ENCODE assay signal across 19 mouse cellular contexts in the genomic region with DNA sequence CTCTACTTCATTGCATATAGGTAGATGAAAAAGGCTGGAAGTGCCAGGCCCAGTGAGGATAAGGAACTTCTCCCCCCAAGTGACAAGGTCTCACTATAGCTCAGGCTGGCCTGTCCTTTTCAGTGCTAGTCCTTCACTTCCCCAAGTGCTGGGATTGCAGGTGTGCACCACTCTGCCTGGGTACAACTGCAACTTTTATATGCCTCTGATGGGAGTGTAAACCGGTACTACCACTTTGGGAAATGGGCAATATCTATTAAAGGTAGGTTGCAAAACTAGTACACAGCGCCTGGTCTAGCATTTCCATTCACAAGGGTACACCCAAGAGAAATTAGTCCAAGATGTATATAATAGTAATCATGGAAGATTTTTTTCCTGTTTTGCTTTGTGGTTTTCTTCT. TPM values are rescaled to one million over a fixed set of nuclear protein-coding genes. Genes with fewer than 3 reads are reported as not detected.
DNase-seq lines count a peak whose midpoint lies in the region; ATAC-seq and TF ChIP-seq lines count a peak whose summit lies in the region.
"Had no signal": no experiment of that assay in that cellular context is flagged by ENCODE, and none has a peak within 500 bp of the region (broad histone marks: within the 10 kb centered on the region; RNA-seq: fewer than 3 reads in every experiment).

No protein-coding gene starts in this region.

- no peak overlapping the region for H3K9ac ChIP-seq in intestine, postnatal 0 days (ENCODE audit: low read depth, low read length)
- no peak overlapping the region for H3K9ac ChIP-seq in intestine, embryonic 16.5 days (ENCODE audit: low read depth, low read length)
- H3K9ac ChIP-seq: embryonic facial prominence, embryonic 12.5 days; forebrain, embryonic 12.5 days had no signal

- H3K36me3 ChIP-seq in intestine, postnatal 0 days (ENCODE audit: control insufficient read depth, insufficient read depth) = no peaks in the 10 kb centered on the region
- H3K36me3 ChIP-seq in intestine, embryonic 16.5 days (ENCODE audit: control insufficient read depth, insufficient read depth, low read length) = no peaks in the 10 kb centered on the region
- H3K36me3 ChIP-seq: embryonic facial prominence, embryonic 12.5 days; forebrain, embryonic 10.5 days; forebrain, embryonic 12.5 days had no signal

- H3K9me3 ChIP-seq in intestine, postnatal 0 days (ENCODE audit: control insufficient read depth) = no peaks in the 10 kb centered on the region
- no peaks in the 10 kb centered on the region for H3K9me3 ChIP-seq in intestine, embryonic 16.5 days (ENCODE audit: control insufficient read depth, low read length)
- H3K9me3 ChIP-seq: embryonic facial prominence, embryonic 12.5 days; forebrain, embryonic 10.5 days; forebrain, embryonic 12.5 days had no signal

- ATAC-seq in intestine, postnatal 0 days = peak; percentile 28; the same call in 1 of the 2 replicates
- ATAC-seq in intestine, embryonic 16.5 days = no peak
- ATAC-seq: forebrain, embryonic 14.5 days; forebrain, embryonic 16.5 days had no signal

- peak; percentile 34 for DNase-seq in lung, postnatal 25 days (ENCODE audit: low spot score)
- DNase-seq in lung, postnatal 10 days = no peak
- DNase-seq: adrenal gland, adult 2 months; adrenal gland, postnatal 25 days; cerebellum, adult 11 months; cerebellum, adult 18-20 months; cerebellum, adult 8-10 months; cerebellum, adult 9-11 months; cerebellum, postnatal 14 days; cerebellum, postnatal 36 days; embryo, embryonic 11 days had no signal

- no peak for TF ChIP-seq CTCF in intestine, postnatal 0 days (IDR thresholded peaks at IDR 0.05; ENCODE audit: low read depth)

- 61% methylated on average over 2 of the region's 2 CpGs for WGBS in intestine, postnatal 0 days
- 86% methylated on average over 2 of the region's 2 CpGs for WGBS in intestine, embryonic 16.5 days

- no peak overlapping the region for H3K4me2 ChIP-seq in intestine, postnatal 0 days (replicated peaks; ENCODE audit: low read depth)
- no peak overlapping the region for H3K4me2 ChIP-seq in intestine, embryonic 16.5 days (ENCODE audit: low read depth, low read length)
- H3K4me2 ChIP-seq: embryonic facial prominence, embryonic 12.5 days; forebrain, embryonic 12.5 days had no signal

- 0 out of 2 replicates have a peak, but pooled peaks cover 2% of the 10 kb centered on the region for H3K4me1 ChIP-seq in intestine, postnatal 0 days (replicated peaks; ENCODE audit: control insufficient read depth, insufficient read depth, low read length)
- peaks cover 7% of the 10 kb centered on the region for H3K4me1 ChIP-seq in intestine, embryonic 16.5 days (ENCODE audit: control insufficient read depth, insufficient read depth, low read length)

- no peak overlapping the region for H3K27ac ChIP-seq in intestine, postnatal 0 days (ENCODE audit: low read depth, low read length)
- no peak overlapping the region for H3K27ac ChIP-seq in intestine, embryonic 16.5 days (ENCODE audit: low read length)
- H3K27ac ChIP-seq: embryonic facial prominence, embryonic 12.5 days; forebrain, embryonic 10.5 days; forebrain, embryonic 12.5 days had no signal

- no peaks in the 10 kb centered on the region for H3K27me3 ChIP-seq in intestine, postnatal 0 days (replicated peaks; ENCODE audit: control insufficient read depth, insufficient read depth, low read length)
- no peaks in the 10 kb centered on the region for H3K27me3 ChIP-seq in intestine, embryonic 16.5 days (replicated peaks; ENCODE audit: control insufficient read depth, insufficient read depth, low read length)

- no peak overlapping the region for H3K4me3 ChIP-seq in intestine, postnatal 0 days (ENCODE audit: low read depth, low read length)
- H3K4me3 ChIP-seq in intestine, embryonic 16.5 days (ENCODE audit: low read length) = no peak overlapping the region
- H3K4me3 ChIP-seq: embryonic facial prominence, embryonic 12.5 days; erythroblast, embryonic 14.5 days; forebrain, embryonic 10.5 days; forebrain, embryonic 12.5 days had no signal

RNA-seq across cellular contexts. Expression of a gene that starts 8.8 kb away (rescaled TPM):
- polyA plus RNA-seq in intestine, postnatal 0 days (2015; fragmentation: Nextera tagmentation; extraction: Ambion mirVana) = 3.9 and 5.0 TPM in 2 replicates
- polyA plus RNA-seq in intestine, embryonic 16.5 days (2015; fragmentation: Nextera tagmentation; extraction: Ambion mirVana) = 3.4 and 3.5 TPM in 2 replicates

RNA-seq across cellular contexts. Expression of a gene that starts 18.1 kb away (rescaled TPM):
- polyA plus RNA-seq in intestine, postnatal 0 days (2015; fragmentation: Nextera tagmentation; extraction: Ambion mirVana) = 0.69 and 0.80 TPM in 2 replicates
- polyA plus RNA-seq in intestine, embryonic 16.5 days (2015; fragmentation: Nextera tagmentation; extraction: Ambion mirVana) = 0.67 and 1.1 TPM in 2 replicates
- polyA plus RNA-seq: erythroblast, embryonic 14.5 days had no signal

RNA-seq across cellular contexts. Expression of a gene that starts 50.0 kb away (rescaled TPM):
- polyA plus RNA-seq in intestine, postnatal 0 days (2015; fragmentation: Nextera tagmentation; extraction: Ambion mirVana) = 10.8 and 12.4 TPM in 2 replicates
- 23.1 and 24.3 TPM in 2 replicates for polyA plus RNA-seq in intestine, embryonic 16.5 days (2015; fragmentation: Nextera tagmentation; extraction: Ambion mirVana)

RNA-seq across cellular contexts. Expression of a gene that starts 52.9 kb away (rescaled TPM):
- polyA plus RNA-seq in intestine, postnatal 0 days (2015; fragmentation: Nextera tagmentation; extraction: Ambion mirVana) = 4.0 and 4.5 TPM in 2 replicates
- polyA plus RNA-seq in intestine, embryonic 16.5 days (2015; fragmentation: Nextera tagmentation; extraction: Ambion mirVana) = 18.9 and 23.0 TPM in 2 replicates

RNA-seq across cellular contexts. Expression of a gene that starts 59.3 kb away (rescaled TPM):
- 12.6 and 15.1 TPM in 2 replicates for polyA plus RNA-seq in intestine, postnatal 0 days (2015; fragmentation: Nextera tagmentation; extraction: Ambion mirVana)
- 13.5 and 14.5 TPM in 2 replicates for polyA plus RNA-seq in intestine, embryonic 16.5 days (2015; fragmentation: Nextera tagmentation; extraction: Ambion mirVana)
